Mouse (Mus musculus) stomach, embryonic 16.5 days (tissue): ENCODE results near the gene Maff. TPM values are rescaled to one million over a fixed set of nuclear protein-coding genes. Genes with fewer than 3 reads are reported as not detected.
A peak's percentile ranks its signal among the peaks of the same experiment; 100 is the strongest.

Experiments used
- ATAC-seq: fragments of 200-750 bp; cut with Nextera tagmentation; 2 replicates; pipeline ENCODE4 v1.8.0; 2017; ENCODE audit warnings: moderate number of reproducible peaks, moderate TSS enrichment; ENCODE audit not compliant: insufficient read depth, low FRiP score
- H3K27ac ChIP-seq: fragments of 300-500 bp; sonication (generic); 2 replicates; pipeline ENCODE4 v1.5.1; 2014; ENCODE audit warnings: low read length
- H3K27me3 ChIP-seq: fragments of 300-500 bp; sonication (generic); 2 replicates; pipeline ENCODE4 v1.6.1; 2014; ENCODE audit warnings: low read length, control low read depth, mixed read lengths; ENCODE audit not compliant: control insufficient read depth, insufficient read depth
- H3K36me3 ChIP-seq: fragments of 300-500 bp; sonication (generic); 2 replicates; pipeline ENCODE4 v1.6.1; 2014; ENCODE audit warnings: low read length; ENCODE audit not compliant: control insufficient read depth, insufficient read depth
- H3K4me1 ChIP-seq: fragments of 300-500 bp; sonication (generic); 2 replicates; pipeline ENCODE4 v1.6.1; 2014; ENCODE audit warnings: low read length, control low read depth, mixed read lengths; ENCODE audit not compliant: control insufficient read depth, insufficient read depth
- H3K4me2 ChIP-seq: fragments of 300-500 bp; sonication (generic); 2 replicates; pipeline ENCODE4 v1.6.1; 2014; ENCODE audit warnings: low read depth, low read length, mixed read lengths
- H3K4me3 ChIP-seq: fragments of 300-500 bp; sonication (generic); replicated peaks from 2 replicates; pipeline ENCODE4 v1.5.1; 2014; ENCODE audit warnings: mild to moderate bottlenecking, low read length
- H3K9ac ChIP-seq: fragments of 300-500 bp; sonication (generic); 2 replicates; pipeline ENCODE4 v1.6.1; 2014; ENCODE audit warnings: low read length
- H3K9me3 ChIP-seq: fragments of 300-500 bp; sonication (generic); replicated peaks from 2 replicates; pipeline ENCODE4 v1.6.1; 2016; ENCODE audit warnings: low read length, control low read depth; ENCODE audit not compliant: control insufficient read depth
- WGBS: fragments of 180-500 bp; shearing (Covaris S2); extraction: QIAGEN DNeasy Blood & Tissue Kit; methylation state at CpG from one replicate; pipeline ENCODE4 v1.1.7; 2014; 5-methylcytosine and 5-hydroxymethylcytosine counted together
- polyA plus RNA-seq: library from polyadenylated mRNA; unstranded; fragments of >200 nt; fragmentation: Nextera tagmentation; extraction: Ambion mirVana; gene quantifications from 2 replicates; pipeline ENCODE4 v1.2.1, GENCODE M21; 2015

Maff gene
- polyA plus RNA-seq, 1 experiment from 2014 or later = 5.2 TPM

DNA sequence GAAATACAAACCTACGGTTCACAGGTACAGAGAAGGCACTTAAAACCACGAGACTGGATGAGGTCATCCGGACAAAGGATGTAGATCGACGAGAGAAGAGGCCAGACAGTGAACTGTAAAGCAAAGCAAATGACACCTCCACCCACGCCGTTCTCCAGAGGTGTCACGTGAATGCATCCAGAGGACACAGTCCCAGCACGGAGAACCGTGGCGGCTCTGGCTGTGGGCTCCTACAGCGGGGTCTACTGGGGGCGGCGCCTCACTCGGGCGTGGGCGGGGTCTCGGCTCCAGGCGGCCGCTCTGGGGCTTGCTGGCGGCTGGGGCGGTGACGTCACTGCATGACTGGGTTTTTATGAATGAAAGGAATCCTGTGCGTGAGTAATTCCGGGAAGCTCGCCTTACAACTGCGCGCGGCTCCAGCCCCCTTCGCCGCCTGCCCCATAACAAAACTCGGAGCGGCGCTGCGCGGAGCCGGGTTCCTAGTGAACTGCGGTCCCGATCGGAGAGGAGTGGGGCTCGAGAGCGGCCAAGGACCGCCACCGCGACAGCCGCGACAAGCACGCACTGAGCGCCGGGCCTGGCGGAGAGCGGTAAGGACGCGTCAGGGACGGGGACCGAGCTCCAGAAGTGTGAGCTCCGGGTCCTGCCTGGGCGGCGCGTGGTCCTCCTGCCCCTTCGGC lies 884 bp downstream of the Maff start:
- no peaks in the 10 kb centered on the region for H3K9me3 ChIP-seq
- ATAC-seq = peak; percentile 77
- H3K4me2 ChIP-seq = peak overlapping the region; percentile 79
- H3K9ac ChIP-seq = peak overlapping the region; percentile 93
- H3K27ac ChIP-seq = peak overlapping the region; percentile 100
- peaks cover 44% of the 10 kb centered on the region for H3K4me1 ChIP-seq
- H3K27me3 ChIP-seq = no peaks in the 10 kb centered on the region
- peak overlapping the region; percentile 76 for H3K4me3 ChIP-seq
- whole genome bisulfite sequencing = under 1% methylated on average over 61 of the region's 61 CpGs
- no peaks in the 10 kb centered on the region for H3K36me3 ChIP-seq

GRCm38 (mm10) chr15:79347845-79348506 lies 1.6 kb downstream of the Maff start:
- under 1% methylated on average over 46 of the region's 46 CpGs for WGBS
- H3K27me3 ChIP-seq = no peaks in the 10 kb centered on the region
- ATAC-seq = peak; percentile 86
- peak overlapping the region; percentile 76 for H3K4me3 ChIP-seq
- peaks cover 46% of the 10 kb centered on the region for H3K4me1 ChIP-seq
- peak overlapping the region; percentile 93 for H3K9ac ChIP-seq
- no peaks in the 10 kb centered on the region for H3K9me3 ChIP-seq
- H3K27ac ChIP-seq = peak overlapping the region; percentile 100
- no peaks in the 10 kb centered on the region for H3K36me3 ChIP-seq
- peak overlapping the region; percentile 79 for H3K4me2 ChIP-seq

- WGBS = 42% methylated on average over 8 of the region's 8 CpGs
- Histone ChIP-seq H3K36me3 (no peaks in the 10 kb centered on the region), H3K4me2 (peak overlapping the region; percentile 79), H3K27ac (peak overlapping the region; percentile 100), H3K4me3 (peak overlapping the region; percentile 76), H3K4me1 (peaks cover 42% of the 10 kb centered on the region), H3K9me3 (no peaks in the 10 kb centered on the region), H3K9ac (peak overlapping the region; percentile 93), H3K27me3 (no peaks in the 10 kb centered on the region)
- ATAC-seq = no peak
These were observed 2.2 kb downstream of the Maff start for GRCm38 (mm10) chr15:79348651-79349050.

DNA sequence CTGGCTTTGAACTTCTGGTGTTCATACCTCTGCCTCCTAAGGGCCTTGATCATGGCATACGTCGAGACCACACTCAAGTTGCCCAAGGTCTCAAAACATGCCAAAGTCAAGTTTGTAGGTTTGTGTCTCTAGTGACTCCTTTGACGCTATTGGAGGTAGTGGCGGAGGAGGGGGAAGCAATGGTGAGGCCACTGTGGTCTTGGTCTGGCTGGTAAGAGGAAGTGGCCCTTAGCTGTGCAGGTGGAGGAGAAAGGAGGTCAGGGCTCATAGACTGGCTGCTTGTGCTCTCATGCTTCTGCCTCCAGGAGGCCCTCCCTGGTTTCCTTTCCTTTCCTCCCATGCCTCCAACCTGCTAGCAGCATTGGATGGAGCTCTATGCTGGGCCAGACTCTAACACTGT lies 4.4 kb downstream of the Maff start:
- Histone ChIP-seq H3K27me3 (no peaks in the 10 kb centered on the region), H3K4me3 (0 out of 2 replicates have a peak overlapping the region, but pooled peaks have one; percentile 1), H3K27ac (peak overlapping the region; percentile 66; the same call in 1 of the 2 replicates), H3K4me1 (peaks cover 53% of the 10 kb centered on the region), H3K4me2 (peak overlapping the region; percentile 33; the same call in 1 of the 2 replicates), H3K36me3 (no peaks in the 10 kb centered on the region), H3K9me3 (no peaks in the 10 kb centered on the region), H3K9ac (peak overlapping the region; percentile 59)
- 90% methylated on average over 4 of the region's 4 CpGs for WGBS
- ATAC-seq = no peak

DNA sequence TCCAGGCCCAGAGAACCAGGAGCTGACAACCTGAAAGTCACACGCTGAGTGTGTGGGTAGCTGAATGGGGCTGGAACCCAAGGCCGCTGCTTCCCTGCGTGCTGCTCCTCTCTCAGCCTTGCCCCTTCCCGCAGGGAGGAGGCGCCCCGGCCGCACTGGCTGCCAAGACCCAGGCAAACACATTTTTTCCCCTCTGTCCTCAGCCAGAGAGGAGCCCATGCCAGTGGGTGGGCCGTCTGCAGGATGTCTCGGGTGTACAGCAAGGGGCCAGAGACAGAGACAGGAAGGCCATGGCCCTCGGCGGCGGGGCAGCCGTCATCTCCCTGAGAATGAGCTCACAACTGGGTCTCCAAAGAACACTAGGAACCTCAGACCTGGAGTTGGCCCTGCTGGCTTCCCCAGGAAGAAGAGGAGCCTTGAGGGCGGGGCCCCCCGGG lies 4.9 kb downstream of the Maff start:
- Histone ChIP-seq H3K4me2 (peak overlapping the region; percentile 33; the same call in 1 of the 2 replicates), H3K36me3 (no peaks in the 10 kb centered on the region), H3K4me1 (peaks cover 52% of the 10 kb centered on the region), H3K27me3 (no peaks in the 10 kb centered on the region), H3K27ac (peak overlapping the region; percentile 66; the same call in 1 of the 2 replicates), H3K4me3 (0 out of 2 replicates have a peak overlapping the region, but pooled peaks have one; percentile 1), H3K9ac (peak overlapping the region; percentile 59), H3K9me3 (no peaks in the 10 kb centered on the region)
- no peak for ATAC-seq
- WGBS = 19% methylated on average over 15 of the region's 15 CpGs

GRCm38 (mm10) chr15:79352479-79352878 lies 6.1 kb downstream of the Maff start:
- no peak overlapping the region for H3K4me2 ChIP-seq
- ATAC-seq = no peak
- no peak overlapping the region for H3K4me3 ChIP-seq
- no peaks in the 10 kb centered on the region for H3K36me3 ChIP-seq
- WGBS = 76% methylated on average over 6 of the region's 6 CpGs
- peak overlapping the region; percentile 42 for H3K9ac ChIP-seq
- peaks cover 53% of the 10 kb centered on the region for H3K4me1 ChIP-seq
- H3K27ac ChIP-seq = no peak overlapping the region
- H3K27me3 ChIP-seq = no peaks in the 10 kb centered on the region
- H3K9me3 ChIP-seq = no peaks in the 10 kb centered on the region

DNA sequence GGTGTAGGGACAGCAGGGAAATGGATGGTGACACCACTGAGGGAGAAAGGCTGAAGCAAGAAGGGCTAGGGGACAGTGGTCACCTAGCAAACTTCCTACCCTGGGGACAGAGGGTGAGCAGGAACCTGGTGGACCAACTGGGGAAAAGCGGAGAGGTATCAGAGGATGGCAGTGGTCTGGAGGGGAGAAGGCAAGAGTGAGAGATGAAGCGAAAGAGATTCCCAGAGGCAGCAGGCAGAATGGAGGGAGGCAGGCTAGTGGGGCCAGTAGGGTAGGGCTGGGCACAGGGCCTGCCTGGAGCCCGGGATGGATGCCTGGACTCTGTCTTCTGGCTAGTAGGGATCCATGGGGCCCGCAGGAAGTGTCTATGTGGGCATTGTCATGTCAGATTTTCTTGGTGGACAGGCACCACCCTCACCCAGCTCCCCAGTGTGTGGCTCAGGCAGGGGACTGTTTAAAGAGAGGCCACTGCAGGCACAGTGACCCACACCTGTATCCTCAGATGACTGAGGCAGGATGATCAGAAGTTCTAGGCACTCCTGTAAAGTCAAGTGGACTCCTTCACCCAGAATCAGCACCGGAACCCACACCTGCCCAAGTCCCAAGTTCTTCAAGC lies 7.4 kb downstream of the Maff start:
- Histone ChIP-seq H3K9ac (no peak overlapping the region), H3K27me3 (no peaks in the 10 kb centered on the region), H3K4me3 (no peak overlapping the region), H3K36me3 (no peaks in the 10 kb centered on the region), H3K27ac (no peak overlapping the region), H3K9me3 (no peaks in the 10 kb centered on the region), H3K4me1 (peaks cover 57% of the 10 kb centered on the region), H3K4me2 (no peak overlapping the region)
- no peak for ATAC-seq
- 82% methylated on average over 5 of the region's 5 CpGs for WGBS

DNA sequence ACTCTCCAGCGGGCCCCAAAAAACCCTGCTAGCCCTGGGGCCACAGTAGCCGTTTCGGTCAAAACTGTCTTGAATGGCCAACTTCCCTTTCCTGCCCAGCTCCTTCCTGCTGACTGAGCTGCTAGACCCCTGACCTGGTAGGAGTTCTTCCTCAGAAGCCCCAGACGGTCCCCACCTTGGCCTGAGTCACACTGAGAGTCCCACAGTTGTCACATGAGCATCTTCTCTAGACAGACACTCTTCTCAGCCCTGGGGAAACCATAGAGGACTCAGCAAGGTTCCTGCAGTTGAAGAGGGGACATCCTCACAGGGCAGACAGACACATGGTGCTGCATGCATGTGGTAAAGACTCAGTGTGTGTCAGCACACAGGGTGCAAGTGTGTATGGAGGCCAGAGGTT lies 8.2 kb downstream of the Maff start:
- H3K9me3 ChIP-seq = no peaks in the 10 kb centered on the region
- no peak for ATAC-seq
- WGBS = 77% methylated on average over 4 of the region's 4 CpGs
- no peak overlapping the region for H3K9ac ChIP-seq
- no peak overlapping the region for H3K4me3 ChIP-seq
- no peaks in the 10 kb centered on the region; the same call in 1 of the 2 replicates for H3K36me3 ChIP-seq
- H3K27me3 ChIP-seq = no peaks in the 10 kb centered on the region
- no peak overlapping the region for H3K4me2 ChIP-seq
- H3K27ac ChIP-seq = no peak overlapping the region
- H3K4me1 ChIP-seq = peaks cover 51% of the 10 kb centered on the region

- ATAC-seq = no peak
- no peaks in the 10 kb centered on the region; the same call in 1 of the 2 replicates for H3K36me3 ChIP-seq
- H3K27me3 ChIP-seq = no peaks in the 10 kb centered on the region
- H3K27ac ChIP-seq = peak overlapping the region; percentile 79
- no peaks in the 10 kb centered on the region for H3K9me3 ChIP-seq
- 61% methylated on average over 8 of the region's 8 CpGs for WGBS
- H3K4me3 ChIP-seq = peak overlapping the region; percentile 46
- peaks cover 61% of the 10 kb centered on the region for H3K4me1 ChIP-seq
- peak overlapping the region; percentile 99 for H3K4me2 ChIP-seq
- peak overlapping the region; percentile 82 for H3K9ac ChIP-seq
These were observed 10.1 kb downstream of the Maff start for GRCm38 (mm10) chr15:79356481-79356880.
